Mouse (Mus musculus) embryonic fibroblast, embryonic 13.5 days (primary cell): ENCODE data around the gene Hibadh.

Experiments used
- CTCF ChIP-seq: IDR thresholded peaks from 2 replicates; pipeline ENCODE4 v1.5.1; 2011; ENCODE audit warnings: mild to moderate bottlenecking, control low read depth, low read length, moderate library complexity, borderline replicate concordance; ENCODE audit not compliant: insufficient read depth
- POLR2A ChIP-seq: IDR thresholded peaks from 2 replicates; pipeline ENCODE4 v1.6.1; 2011; ENCODE audit warnings: low read depth, mild to moderate bottlenecking, control low read depth, low read length, moderate library complexity

- TF ChIP-seq CTCF (no peak), POLR2A (no peak)
Measured at GRCm38 (mm10) chr6:52629180-52629579, 11.0 kb downstream of the Hibadh start.
